Mouse (Mus musculus) adrenal gland, postnatal 25 days (tissue): ENCODE measurements at regions not wholly inside any gene's neighbourhood (a gene's known extent, or its start where the extent isn't known, plus 50 kb on each side); places are given as distances from the start of the nearest gene placed in this dataset.

Experiments used
- DNase-seq: peaks from one replicate; pipeline ENCODE4 v3.0.0; 2021; ENCODE audit warnings: mixed read lengths

DNA sequence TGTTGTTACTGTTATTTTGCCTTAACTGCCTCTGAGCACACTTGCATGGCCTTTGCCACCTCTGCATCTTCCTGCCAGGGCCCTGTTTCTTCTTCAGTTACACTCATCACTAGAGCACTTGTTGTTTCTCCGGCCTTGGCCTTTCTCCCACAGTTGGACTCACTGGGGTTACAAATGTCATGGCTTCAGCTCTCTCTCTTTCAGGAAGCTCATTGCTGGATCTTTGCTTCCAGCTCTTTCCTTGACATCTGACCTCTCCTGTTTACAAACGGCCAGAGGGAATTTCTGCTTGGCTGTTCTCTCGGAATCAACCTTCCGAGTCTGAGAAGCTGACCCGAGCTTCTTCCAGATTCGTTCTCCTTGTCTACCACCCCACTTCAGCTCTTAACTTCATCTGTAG, 146.6 kb upstream of the Adamts3 start:
- DNase-seq: peak; percentile 22

DNA sequence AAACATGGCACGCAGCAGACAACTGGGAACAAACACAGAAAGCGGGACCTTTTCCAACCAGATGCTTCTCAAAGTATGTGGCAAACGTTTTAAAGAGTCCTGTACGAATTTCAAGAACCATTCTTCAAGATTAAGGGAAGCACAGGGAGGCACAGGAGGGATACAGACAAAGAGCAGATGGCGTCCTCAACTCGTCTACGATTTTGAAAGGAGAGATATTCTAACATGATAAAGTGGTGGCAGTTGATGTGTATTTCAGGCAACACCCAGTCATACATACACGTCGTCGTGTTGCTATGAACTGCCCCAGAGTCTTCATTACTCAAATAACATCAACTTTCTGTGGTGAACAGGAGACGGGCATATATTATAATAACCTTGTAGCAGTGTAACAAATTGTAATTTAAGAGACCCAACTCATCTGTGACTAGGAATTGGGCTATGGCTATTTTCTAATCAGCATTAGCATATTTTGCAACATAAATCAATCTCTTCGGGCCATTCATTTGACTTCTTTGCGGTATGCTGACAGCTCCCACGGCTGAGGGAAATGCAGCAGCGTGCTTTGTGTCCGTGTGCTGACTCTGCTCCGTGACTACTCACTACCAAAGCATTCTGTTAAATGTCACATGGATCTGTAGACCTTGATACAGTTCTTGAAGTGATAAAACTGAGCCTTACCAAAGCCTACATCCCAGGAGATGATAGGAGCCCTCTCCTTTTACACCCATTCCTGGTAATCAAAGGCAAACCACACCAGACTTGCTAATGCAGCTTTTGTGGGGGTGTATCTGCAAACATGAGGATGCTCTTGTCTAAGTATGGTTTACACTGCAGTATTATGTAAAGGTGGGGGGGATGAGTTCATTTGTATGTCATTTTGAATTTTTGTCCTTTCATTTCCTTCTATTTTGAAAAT, 144.0 kb upstream of the Adamts3 start:
- DNase-seq: no peak

DNA sequence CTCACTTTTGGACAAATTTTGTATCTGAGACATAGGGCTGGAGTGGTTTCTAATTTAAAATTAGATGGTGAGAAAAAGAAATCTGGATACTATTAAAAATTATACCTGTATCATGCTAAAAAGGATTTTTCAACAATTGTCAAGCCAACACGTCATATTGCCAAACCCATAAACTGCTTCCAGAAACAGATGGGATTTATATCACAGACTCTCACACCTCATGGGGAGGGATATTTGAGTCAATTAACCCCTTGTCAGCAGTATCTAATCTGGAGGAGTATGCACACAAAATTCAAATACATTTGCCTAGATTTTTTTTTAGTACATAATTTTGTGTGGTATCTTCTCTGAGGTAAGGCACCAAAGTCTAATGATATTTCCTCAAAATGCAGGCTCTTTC, 138.3 kb upstream of the Adamts3 start:
- no peak for DNase-seq

DNA sequence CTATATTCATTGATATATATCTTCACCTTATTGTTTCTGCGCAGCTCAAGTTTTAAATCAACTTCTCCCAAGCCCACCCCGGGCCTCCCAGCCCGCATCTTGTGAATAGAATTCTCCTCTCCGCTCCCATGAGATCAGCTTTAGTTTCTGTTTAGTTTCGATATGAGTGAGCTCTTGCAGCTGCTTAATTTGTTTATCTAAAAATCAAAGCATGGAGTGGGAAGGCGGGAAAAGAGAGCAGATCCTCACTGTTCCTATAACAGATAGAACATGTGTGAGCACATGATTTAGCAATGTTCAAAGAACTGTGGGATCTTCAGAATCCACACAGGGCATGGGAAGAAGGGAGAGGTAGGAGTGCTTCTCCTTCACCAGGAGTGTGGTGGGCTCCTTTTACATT, 117.6 kb upstream of the Adamts3 start:
- DNase-seq: no peak

DNA sequence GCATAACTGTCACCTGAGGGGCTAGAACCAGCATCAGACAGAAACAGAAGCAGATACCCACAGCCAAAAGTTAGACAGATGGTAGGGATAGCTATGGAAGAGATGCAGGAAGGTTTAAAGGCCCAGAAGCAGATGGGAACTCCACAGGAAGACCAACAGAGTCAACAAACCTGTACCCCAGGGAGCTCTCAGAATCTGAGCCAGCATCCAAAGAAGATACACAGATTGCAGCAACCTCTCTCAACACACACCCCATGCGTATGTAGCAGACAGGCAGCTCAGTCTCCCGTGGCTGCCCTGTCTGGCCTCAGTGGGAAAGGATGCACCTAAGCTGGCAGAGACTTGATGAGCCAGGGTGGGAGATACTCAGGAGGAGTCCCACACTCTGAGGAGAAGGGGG, 108.4 kb upstream of the Adamts3 start:
- DNase-seq: no peak

DNA sequence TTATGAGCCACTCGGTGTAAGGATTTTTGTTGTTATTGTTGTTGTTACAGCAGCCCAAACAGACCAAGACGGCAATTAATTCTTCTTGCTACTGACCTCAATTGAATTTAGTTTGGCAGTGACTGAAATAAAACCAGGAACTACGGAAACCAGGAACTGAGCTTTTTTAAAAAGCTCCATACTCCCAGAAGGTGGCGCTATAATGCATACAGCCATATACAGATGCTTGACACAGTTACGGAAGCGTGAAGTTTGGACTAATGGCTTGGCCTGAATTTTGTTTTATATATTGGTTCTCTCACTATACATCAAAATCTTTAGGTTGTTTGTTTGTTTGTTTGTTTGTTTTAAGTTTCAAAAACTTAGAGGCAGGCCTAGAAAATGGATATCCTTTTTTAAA, 98.5 kb upstream of the Adamts3 start:
- no peak for DNase-seq

DNA sequence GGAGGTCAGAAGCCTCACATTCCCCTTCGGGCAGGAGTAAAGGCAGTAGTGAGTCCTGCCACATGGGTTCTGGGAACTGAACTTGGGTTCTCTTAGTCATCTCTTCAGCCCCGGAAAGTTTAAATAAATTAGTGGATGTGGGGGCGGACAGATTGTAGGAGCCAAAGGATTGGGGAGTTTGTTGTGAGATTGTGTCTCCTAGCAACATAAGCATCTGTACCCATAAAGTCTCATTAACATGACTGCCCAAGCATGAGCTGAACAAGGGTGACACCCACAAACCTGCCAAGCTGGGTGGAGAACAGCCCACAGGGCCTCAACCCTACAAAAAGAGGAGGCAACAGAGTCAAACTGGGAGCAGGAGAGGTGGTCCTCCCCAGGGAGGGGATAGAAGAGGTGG, 97.1 kb upstream of the Adamts3 start:
- DNase-seq: no peak

DNA sequence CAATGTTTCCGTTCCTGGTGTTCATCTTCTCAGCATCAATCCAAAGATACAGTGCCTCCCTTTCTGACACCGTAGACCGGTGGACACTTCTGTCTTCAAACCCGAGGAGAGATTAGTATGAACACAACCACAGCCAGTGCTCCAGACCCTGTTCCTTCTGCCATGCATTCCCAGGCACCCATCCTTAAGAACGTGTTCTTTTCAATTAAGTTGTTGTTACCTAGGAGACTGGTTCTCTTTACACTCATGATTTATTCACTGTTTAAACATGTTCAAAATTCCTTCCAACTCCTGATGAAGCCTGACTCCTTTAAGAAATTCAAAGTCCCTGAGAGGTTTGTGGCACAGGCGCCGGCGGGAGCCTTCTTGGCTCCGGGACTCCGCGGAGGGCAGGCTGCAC, 69.5 kb upstream of the Adamts3 start:
- no peak for DNase-seq

DNA sequence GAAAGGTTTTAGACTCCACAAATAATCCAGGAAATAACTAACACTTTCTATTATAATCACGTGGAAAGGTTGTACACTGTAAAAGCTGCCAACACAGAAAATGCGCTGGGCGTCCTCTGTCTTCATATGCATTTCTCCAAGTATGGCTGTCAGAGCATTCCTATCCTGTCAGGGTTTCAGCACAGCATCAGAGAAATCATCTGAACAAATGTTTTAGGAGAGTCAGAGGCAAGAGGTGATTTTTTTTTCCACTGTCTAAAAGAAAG, 62.5 kb upstream of the Adamts3 start:
- DNase-seq: no peak

DNA sequence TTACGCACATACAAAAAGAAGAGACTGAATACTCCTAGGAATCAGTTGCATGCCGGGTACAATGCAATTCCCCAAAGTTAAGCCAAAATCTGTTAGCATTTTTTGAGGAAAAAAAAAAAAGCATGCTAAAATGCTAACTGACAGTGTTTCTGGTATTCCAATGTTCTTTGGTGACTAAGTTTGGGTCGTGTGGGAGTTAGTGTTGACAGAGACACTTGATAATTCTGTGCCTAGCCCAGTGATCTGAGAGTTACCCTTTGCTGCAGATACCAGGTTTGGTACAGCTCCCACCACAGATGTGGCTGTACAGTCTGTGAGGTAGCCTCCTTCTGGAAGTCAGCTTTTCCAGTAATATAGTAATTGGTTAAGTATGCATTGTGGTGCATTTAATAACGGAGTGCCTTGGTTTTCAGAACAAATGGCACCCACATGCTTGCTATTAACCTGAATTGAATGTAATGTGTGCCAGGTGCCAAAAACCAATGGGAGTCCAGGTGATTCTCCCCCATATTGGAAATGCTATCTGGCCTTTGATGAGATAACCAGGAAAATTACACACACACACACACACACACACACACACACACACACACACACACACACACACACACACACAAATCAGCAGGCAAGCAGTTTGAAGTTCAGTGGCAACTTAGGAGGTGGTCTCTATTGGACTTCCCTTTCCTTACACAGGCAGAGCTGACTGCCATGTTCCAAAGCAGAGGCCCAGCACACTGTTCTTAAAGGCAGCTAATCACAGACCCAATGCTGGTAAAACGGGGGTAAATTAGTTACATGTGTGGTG, 61.9 kb upstream of the Adamts3 start:
- no peak for DNase-seq

DNA sequence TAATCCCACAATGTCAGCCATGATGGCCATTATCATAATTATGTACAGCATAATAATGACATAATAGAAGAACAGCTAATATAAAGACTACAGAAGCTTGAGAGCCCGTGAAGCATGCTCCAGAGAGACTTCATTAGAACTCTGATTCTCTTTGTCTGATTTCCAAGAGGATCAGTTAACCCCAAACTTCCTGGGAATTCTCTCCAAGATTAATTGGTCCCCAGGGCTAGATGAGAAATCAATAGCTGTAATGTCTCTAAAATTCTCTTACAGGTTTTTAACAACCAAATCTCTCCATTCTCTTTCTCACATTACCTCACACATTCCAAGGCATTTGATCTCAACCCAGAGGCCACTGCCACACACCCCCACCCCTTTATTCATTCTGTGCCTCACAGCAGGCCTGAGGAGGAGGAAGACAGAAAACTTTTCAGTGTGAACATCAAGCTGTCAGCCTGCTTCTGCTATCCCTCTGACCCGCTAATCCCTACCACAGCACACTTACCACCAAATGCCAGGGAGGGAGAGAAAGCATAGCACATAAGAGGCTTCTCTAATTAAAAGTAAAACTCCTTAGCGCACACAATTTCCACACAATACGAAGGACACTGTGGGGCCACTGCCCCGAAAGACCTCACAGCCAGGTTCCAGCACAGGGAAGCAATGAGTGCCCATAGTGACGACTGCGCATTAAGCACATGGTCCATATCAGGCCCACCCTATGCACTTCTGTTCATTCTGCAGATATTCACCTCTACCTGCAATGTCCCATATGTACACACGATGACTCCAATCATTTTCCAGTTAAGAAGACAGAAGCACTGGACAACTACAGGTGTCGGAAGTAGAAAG, 60.4 kb upstream of the Adamts3 start:
- DNase-seq: no peak

DNA sequence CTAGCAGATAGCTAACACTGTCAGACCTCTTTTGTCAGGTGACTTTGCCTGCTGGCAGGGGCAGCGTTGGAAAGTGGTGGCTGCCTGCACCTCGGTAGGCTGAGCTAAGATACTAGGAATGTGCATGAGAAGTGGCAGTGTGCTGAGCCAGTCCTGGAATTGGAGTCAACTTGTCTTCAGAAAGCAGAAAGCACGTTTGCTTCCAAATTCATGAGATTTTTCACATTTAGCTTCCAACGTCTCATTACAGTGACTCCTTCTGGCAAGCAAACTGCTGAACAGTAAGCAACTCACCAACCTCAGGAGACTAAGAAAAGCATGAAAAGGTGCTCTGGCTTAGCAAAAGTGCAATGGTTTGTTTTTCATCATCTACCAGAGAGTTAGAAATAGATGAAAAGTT, 59.1 kb upstream of the Adamts3 start:
- no peak for DNase-seq

DNA sequence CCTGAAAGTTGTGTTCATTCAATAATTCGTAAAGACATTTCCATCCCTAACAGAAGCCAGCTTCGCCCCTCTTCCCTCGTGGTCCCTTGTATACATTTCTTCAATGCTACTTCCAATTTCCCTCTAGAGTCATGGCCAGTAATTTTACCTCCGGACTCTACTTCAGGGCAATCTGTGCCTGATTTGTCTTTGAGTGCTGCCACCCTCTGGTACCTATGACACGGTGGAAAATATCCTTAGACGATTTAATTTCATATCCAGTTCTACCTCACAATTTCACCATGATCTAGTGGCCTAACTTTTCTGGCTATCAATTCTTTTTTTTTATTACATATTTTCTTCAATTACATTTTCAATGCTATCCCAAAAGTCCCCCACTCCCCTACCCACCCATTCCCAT, 49.9 kb upstream of the Adamts3 start:
- DNase-seq: no peak
